Mouse (Mus musculus) frontal cortex, postnatal 36 days (tissue): ENCODE measurements at regions not wholly inside any gene's neighbourhood (a gene's known extent, or its start where the extent isn't known, plus 50 kb on each side); places are given as distances from the start of the nearest gene placed in this dataset.

Source experiments
- DNase-seq, 2 experiments: peaks; one replicate each; pipeline ENCODE4 v3.0.0; 2022; ENCODE audit warnings: low spot score in 2 of 2

- DNase-seq: peak; percentile 9 to 43
Observed at GRCm38 (mm10) chr3:26465158-26465557, 132.9 kb upstream of the Nlgn1 start.

DNA sequence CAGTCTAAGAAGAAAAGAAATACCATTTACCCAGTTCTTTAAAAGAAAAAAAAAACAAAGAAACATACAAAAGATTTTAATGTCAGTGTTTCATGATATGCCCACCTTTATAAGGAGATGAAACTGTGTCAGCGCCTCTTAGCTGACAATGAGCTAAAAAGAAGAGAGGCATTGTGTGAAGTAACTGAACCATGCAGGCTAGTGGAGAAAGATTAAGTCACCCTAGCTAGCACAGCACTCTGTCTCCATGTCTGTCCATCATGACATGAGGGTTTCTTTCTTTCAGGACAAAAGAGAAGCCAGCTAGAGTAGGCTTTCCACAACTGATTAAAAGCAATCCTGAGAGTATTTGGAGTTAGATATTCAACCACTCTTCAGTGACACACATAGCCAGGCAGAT, 122.7 kb upstream of the Nlgn1 start:
- DNase-seq: no peak

GRCm38 (mm10) chr3:26437800-26438404, 105.6 kb upstream of the Nlgn1 start:
- no peak for DNase-seq
